Mouse (Mus musculus) midbrain, postnatal 0 days (tissue): ENCODE measurements around the gene Hspa1l. TPM values are rescaled to one million over a fixed set of nuclear protein-coding genes. Genes with fewer than 3 reads are reported as not detected.

Source experiments
- ATAC-seq: fragments of 200-750 bp; cut with Nextera tagmentation; 2 replicates; pipeline ENCODE4 v1.8.0; 2017; ENCODE audit warnings: moderate number of reproducible peaks, mild to moderate bottlenecking, moderate TSS enrichment, moderate library complexity; ENCODE audit not compliant: low FRiP score
- DNase-seq: peaks from one replicate; pipeline ENCODE4 v3.0.0-alpha.2; 2015; ENCODE audit warnings: low spot score
- H3K27ac ChIP-seq: fragments of 300-500 bp; sonication (generic); 2 replicates; pipeline ENCODE4 v1.5.1; 2014; ENCODE audit warnings: low read depth, mild to moderate bottlenecking, low read length, mixed read lengths
- H3K27me3 ChIP-seq: fragments of 300-500 bp; sonication (generic); 2 replicates; pipeline ENCODE4 v1.6.1; 2014; ENCODE audit warnings: low read length, control low read depth, mixed read lengths; ENCODE audit not compliant: insufficient read depth
- H3K36me3 ChIP-seq: fragments of 300-500 bp; sonication (generic); 2 replicates; pipeline ENCODE4 v1.6.1; 2014; ENCODE audit warnings: low read length, control low read depth, mixed read lengths; ENCODE audit not compliant: insufficient read depth
- H3K4me1 ChIP-seq: fragments of 300-500 bp; sonication (generic); 2 replicates; pipeline ENCODE4 v1.6.1; 2014; ENCODE audit warnings: mild to moderate bottlenecking, control low read depth, antibody characterized with exemption, low read length, mixed read lengths; ENCODE audit not compliant: insufficient read depth
- H3K4me2 ChIP-seq: fragments of 300-500 bp; sonication (generic); 2 replicates; pipeline ENCODE4 v1.6.1; 2014; ENCODE audit warnings: low read depth, mild to moderate bottlenecking, low read length, mixed read lengths; ENCODE audit not compliant: poor library complexity, severe bottlenecking
- H3K4me3 ChIP-seq: fragments of 300-500 bp; sonication (generic); 2 replicates; pipeline ENCODE4 v1.5.1; 2014; ENCODE audit warnings: low read depth, mild to moderate bottlenecking, low read length, moderate library complexity
- H3K9ac ChIP-seq: fragments of 300-500 bp; sonication (generic); replicated peaks from 2 replicates; pipeline ENCODE4 v1.6.1; 2014; ENCODE audit warnings: mild to moderate bottlenecking, low read length, moderate library complexity, mixed read lengths; ENCODE audit not compliant: poor library complexity, severe bottlenecking
- H3K9me3 ChIP-seq: fragments of 300-500 bp; sonication (generic); 2 replicates; pipeline ENCODE4 v1.6.1; 2016; ENCODE audit warnings: low read length, control low read depth
- CTCF ChIP-seq: IDR thresholded peaks from 2 replicates; pipeline ENCODE4 v1.5.1; 2016; ENCODE audit warnings: antibody characterized with exemption, mild to moderate bottlenecking
- WGBS: fragments of 180-500 bp; shearing (Covaris S2); extraction: QIAGEN DNeasy Blood & Tissue Kit; methylation state at CpG from one replicate; pipeline ENCODE4 v1.1.7; 2014; 5-methylcytosine and 5-hydroxymethylcytosine counted together
- polyA plus RNA-seq: library from polyadenylated mRNA; unstranded; fragments of >200 nt; fragmentation: Nextera tagmentation; extraction: Ambion mirVana; gene quantifications from 2 replicates; pipeline ENCODE4 v1.2.1, GENCODE M21; 2015
- total RNA-seq: library from RNA; depleted of rRNA; stranded (reverse); fragments of >200 nt; gene quantifications from 2 replicates; pipeline ENCODE4 v1.2.3, GENCODE M21; 2014

The Hspa1l gene
- total and polyA plus RNA-seq, 2 experiments from 2014 or later, result 0.73 to 1.4 TPM

- 95% methylated on average over 7 of the region's 7 CpGs for WGBS
- Histone ChIP-seq H3K4me2 (no peak overlapping the region), H3K9me3 (no peaks in the 10 kb centered on the region), H3K27me3 (no peaks in the 10 kb centered on the region), H3K27ac (no peak overlapping the region), H3K9ac (no peak overlapping the region), H3K36me3 (peaks cover 48% of the 10 kb centered on the region), H3K4me1 (peaks cover 3% of the 10 kb centered on the region), H3K4me3 (no peak overlapping the region)
- ATAC-seq, result no peak
- no peak for DNase-seq
- TF ChIP-seq CTCF, result peak; percentile 34; the same call in 1 of the 2 replicates
Observed at GRCm38 (mm10) chr17:35007387-35007991, 35.0 kb downstream of the Hspa1l start.

- H3K27ac ChIP-seq, result no peak overlapping the region
- H3K36me3 ChIP-seq, result peaks cover 66% of the 10 kb centered on the region
- no peaks in the 10 kb centered on the region for H3K9me3 ChIP-seq
- no peak overlapping the region for H3K9ac ChIP-seq
- H3K4me2 ChIP-seq, result no peak overlapping the region
- H3K4me3 ChIP-seq, result no peak overlapping the region
- no peaks in the 10 kb centered on the region for H3K27me3 ChIP-seq
- no peaks in the 10 kb centered on the region for H3K4me1 ChIP-seq
- WGBS, result 85% methylated on average over 7 of the region's 7 CpGs
- DNase-seq, result no peak
- no peak for ATAC-seq
- TF ChIP-seq CTCF, result no peak
Observed at GRCm38 (mm10) chr17:35009586-35009985, 37.1 kb downstream of the Hspa1l start.

DNA sequence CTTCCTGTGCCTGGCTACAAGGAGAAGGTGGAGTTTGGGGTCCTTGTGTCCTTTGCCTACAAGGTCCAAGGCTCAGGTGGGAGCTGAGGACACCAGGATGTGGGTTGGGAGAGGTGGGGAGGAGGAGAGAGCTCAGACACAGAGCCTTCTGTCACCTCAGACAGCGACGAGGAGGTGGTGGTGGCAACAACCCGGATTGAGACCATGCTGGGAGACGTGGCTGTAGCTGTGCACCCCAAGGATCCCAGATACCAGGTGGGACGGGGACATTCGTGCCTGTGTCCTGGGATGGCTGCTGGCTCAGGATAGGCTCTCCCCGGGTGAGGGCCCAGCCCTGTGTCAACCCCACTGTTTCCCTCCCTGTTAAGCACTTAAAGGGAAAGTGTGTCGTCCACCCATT, 38.9 kb downstream of the Hspa1l start:
- H3K9ac ChIP-seq, result no peak overlapping the region
- no peak overlapping the region for H3K4me2 ChIP-seq
- ATAC-seq, result no peak
- no peak for TF ChIP-seq CTCF
- H3K4me1 ChIP-seq, result no peaks in the 10 kb centered on the region
- H3K27me3 ChIP-seq, result no peaks in the 10 kb centered on the region
- H3K36me3 ChIP-seq, result peaks cover 71% of the 10 kb centered on the region
- no peaks in the 10 kb centered on the region for H3K9me3 ChIP-seq
- WGBS, result 92% methylated on average over 8 of the region's 8 CpGs
- DNase-seq, result no peak
- no peak overlapping the region for H3K27ac ChIP-seq
- H3K4me3 ChIP-seq, result no peak overlapping the region

- Histone ChIP-seq H3K36me3 (peaks cover 72% of the 10 kb centered on the region), H3K27me3 (no peaks in the 10 kb centered on the region), H3K9me3 (no peaks in the 10 kb centered on the region), H3K9ac (no peak overlapping the region), H3K4me3 (no peak overlapping the region), H3K27ac (no peak overlapping the region), H3K4me2 (no peak overlapping the region), H3K4me1 (no peaks in the 10 kb centered on the region)
- WGBS, result 90% methylated on average over 13 of the region's 13 CpGs
- DNase-seq, result no peak
- no peak for TF ChIP-seq CTCF
- no peak for ATAC-seq
Observed at GRCm38 (mm10) chr17:35012430-35012829, 39.9 kb downstream of the Hspa1l start.

GRCm38 (mm10) chr17:35013221-35013620, 40.7 kb downstream of the Hspa1l start:
- no peaks in the 10 kb centered on the region for H3K27me3 ChIP-seq
- 86% methylated on average over 6 of the region's 6 CpGs for WGBS
- no peak for ATAC-seq
- H3K9ac ChIP-seq, result no peak overlapping the region
- H3K4me2 ChIP-seq, result no peak overlapping the region
- no peak for TF ChIP-seq CTCF
- no peak overlapping the region for H3K4me3 ChIP-seq
- H3K27ac ChIP-seq, result no peak overlapping the region
- H3K36me3 ChIP-seq, result peaks cover 72% of the 10 kb centered on the region
- H3K4me1 ChIP-seq, result no peaks in the 10 kb centered on the region
- no peaks in the 10 kb centered on the region for H3K9me3 ChIP-seq
- no peak for DNase-seq

- peaks cover 60% of the 10 kb centered on the region for H3K36me3 ChIP-seq
Observed at GRCm38 (mm10) chr17:35015296-35015695, 42.8 kb downstream of the Hspa1l start.

More at GRCm38 (mm10) chr17:35015296-35015695, 42.8 kb downstream of the Hspa1l start:
- no peak for TF ChIP-seq CTCF
- no peak overlapping the region for H3K27ac ChIP-seq
- no peaks in the 10 kb centered on the region for H3K9me3 ChIP-seq
- H3K4me3 ChIP-seq, result no peak overlapping the region
- no peak overlapping the region for H3K9ac ChIP-seq
- no peak overlapping the region for H3K4me2 ChIP-seq
- DNase-seq, result no peak
- WGBS, result 93% methylated on average over 16 of the region's 16 CpGs
- no peaks in the 10 kb centered on the region for H3K4me1 ChIP-seq
- no peak for ATAC-seq
- H3K27me3 ChIP-seq, result no peaks in the 10 kb centered on the region
